Mouse (Mus musculus): ENCODE data around the gene H2afv.

H2afv gene

DNA sequence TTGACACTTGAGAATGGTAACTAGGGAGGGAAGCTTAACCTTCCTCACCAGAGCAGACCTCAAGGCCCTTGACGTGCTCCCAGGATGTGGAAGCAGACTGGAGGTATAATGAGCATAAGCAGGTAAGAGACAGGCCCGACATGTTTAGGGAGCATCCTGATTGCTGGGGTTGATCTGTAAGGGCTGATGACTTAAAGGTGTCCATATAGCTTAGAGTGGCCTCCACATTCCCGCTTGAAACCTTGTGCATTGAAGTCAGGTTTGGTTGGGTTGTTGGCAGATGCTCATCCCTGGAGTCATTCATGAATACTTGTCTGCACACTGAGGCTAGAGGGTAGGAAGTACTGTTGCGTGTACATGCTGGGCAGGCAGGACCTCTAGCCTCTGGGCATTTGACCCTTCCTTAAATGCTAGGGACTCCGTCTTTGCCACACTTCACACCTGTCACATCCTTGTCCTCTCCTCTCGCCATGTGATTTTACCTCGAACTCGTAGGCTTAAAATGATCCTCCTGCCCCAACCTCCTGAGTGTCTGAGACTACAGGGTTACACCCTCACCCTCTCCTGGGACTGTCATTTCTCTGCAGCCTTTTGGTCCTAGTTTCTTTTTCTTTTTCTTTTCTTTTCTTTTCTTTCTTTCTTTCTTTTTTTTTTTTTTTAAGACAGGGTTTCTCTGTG lies 53.7 kb downstream of the H2afv start:
- DNase-seq (ENCODE audit: low read depth, low spot score), result no peak

DNA sequence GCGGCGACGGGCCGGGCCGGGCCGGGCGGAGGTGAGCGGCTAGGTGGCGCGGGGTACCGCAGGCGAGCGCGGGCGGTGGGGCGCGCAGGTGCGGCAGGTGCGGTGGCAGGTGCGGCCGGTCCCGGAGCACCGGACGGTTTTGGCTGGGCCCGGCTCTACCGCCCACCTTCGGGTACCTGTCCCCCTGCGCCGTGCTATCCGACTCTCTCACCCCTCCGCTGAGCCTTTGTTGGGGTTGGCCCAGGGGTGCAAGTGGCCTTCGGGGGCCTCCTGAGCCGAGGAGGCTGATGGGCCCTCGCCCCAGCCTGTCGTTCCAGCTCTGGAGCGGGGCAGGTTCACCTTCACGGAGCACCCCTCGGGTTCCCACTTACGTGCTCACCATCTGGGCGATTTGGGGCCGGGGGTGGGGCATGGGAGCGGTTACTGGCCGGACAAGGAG lies 54.7 kb downstream of the H2afv start:
- DNase-seq (ENCODE audit: low read depth, low spot score), result no peak

DNA sequence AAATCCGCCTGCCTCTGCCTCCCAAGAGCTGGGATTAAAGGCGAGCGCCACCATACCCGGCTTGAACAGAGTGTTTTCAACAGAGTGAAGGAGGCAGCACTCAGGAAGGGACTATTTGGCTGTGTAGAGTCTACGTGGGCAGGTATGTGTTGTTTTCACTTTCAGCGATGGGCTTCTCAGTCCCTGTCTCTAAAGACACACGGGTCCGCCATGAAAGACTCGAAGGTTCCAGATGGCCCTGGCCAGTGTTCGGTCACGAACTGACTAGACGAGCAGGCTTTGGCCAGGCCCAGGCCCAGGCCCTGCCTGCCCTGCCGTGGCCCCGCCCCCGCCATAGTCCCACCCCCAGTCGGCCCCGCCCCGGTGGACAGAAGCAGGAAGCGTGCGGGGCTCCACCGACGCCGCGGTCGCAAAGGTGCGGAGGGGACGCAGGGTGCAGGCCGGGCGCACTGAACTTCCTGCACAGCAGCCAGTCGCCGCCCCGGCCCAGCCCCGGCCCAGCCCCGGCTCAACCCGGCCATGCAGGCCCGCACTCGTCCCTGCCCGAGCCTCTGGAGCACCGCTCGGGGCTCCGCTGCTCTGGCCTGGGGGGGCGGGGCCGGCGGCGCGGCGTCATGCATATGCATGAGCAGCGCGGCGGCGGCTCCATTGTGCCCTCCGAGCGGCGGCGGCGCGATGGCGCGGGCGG lies 55.4 kb downstream of the H2afv start, which contains the start of gene Zmiz2:
Zmiz2 (plus strand) TSS at position 349 of the 688 bp plus-strand sequence.
- peak; percentile 76 for DNase-seq (ENCODE audit: low read depth, low spot score)

DNA sequence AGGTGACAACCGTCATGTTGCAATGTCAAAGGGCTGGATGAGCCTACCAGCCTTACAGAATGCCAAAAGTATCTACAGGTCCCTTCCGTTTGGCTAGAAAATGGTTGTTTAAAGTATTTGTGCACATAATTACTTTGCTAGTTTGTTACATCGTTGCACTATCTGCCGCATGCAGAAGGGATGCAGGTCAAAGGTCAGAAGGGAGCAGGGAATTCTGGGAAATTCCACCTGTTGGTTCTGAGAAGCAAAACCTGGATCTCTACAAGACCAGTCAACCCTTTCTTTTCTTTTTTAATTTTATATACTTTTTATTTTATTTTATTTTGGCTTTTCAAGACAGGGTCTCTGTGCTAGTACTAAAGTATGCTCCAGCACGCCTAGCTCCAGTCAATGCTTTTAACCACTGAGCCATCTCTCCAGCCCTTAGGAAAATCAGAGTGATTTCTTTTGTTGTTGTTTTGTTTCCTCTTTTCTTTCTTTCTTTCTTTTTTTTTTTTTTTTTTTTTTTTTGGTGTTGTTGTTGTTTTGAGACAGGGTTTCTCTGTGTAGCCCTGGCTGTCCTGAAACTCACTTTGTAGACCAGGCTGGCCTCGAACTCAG lies 56.0 kb downstream of the H2afv start:
- no peak for DNase-seq (ENCODE audit: low read depth, low spot score)

DNA sequence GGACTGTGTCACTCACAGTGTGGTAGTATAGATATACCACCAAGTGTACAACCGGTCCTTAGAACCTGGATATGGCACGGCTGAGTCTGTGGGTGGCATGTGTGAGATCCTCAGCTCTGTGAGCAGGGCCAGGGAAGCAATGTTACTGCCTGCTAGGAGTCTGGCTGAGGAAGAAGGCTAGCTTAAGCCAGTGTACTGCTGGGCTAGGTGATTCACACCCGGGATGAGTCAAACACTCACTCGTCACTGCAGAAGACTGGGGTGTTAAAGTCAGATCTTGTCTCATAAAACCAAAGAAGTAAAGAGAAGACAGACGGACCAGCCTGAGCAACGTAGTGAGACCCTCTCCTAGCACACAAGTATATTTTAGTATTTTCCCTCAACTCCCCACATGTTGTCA lies 63.3 kb downstream of the H2afv start:
- DNase-seq (ENCODE audit: low read depth, low spot score), result no peak
